Comparison of ENCODE assay signal across 8 mouse cellular contexts in the genomic region with DNA sequence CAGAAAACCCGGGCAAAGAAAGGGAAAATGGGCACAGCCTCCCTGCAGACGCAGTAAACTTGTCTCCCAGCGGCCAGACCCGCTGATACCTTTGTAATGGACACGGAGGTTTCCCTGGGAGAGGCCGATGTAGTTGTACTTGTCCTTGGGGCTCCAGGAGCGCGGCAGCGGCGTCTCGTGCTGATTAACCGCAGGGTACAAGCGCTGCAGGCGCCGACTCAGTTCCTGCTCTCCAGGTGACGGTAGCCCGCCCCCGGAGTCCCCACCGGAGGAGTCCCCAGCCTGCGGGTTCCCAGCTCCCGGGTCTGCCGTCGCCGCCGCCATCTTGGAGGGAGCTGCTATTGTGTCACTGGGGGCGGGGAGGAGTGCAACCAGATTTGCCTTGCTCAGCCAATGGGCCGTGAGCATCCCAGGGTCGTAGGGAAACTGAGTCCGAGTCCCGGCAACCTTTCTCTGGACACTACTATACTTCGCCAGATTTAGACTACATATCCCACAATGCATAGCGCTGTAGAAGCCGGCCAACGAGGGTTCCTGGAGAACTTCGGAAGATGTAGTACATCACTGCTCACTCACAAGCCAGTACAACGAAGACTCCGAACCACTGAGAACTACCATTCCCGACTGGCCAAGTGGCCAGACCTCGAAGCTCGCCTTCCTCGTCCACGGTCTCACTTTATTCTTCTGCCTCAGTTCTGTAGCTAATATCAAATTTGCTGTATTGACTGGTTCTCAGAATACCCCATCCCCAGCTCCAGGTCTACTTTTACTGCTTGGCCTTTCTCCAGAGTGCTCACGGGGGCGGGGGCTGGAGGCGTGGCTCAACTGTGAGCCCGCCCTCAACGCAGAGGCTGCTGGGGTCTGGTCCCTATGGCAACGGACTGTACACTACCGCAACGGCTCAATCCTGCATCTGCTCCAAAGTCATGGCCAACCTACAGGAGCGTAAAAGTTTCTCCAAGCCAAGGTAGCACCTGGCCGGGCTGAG. TPM values are rescaled to one million over a fixed set of nuclear protein-coding genes. Genes with fewer than 3 reads are reported as not detected.
A peak's percentile ranks its signal among the peaks of the same experiment; 100 is the strongest.
DNase-seq lines count a peak whose midpoint lies in the region; ATAC-seq and TF ChIP-seq lines count a peak whose summit lies in the region.

A gene (minus strand): TSS at position 490 of the 988 bp plus-strand sequence.
A gene (plus strand): TSS at position 871 of the 988 bp plus-strand sequence.

- H3K27me3 ChIP-seq in megakaryocyte, embryonic 14.5 days (replicated peaks) = no peaks in the 10 kb centered on the region

- peak; percentile 95 to 97 for DNase-seq in gastrocnemius, adult 8-10 months (ENCODE audit: low spot score in 2 of 2)
- DNase-seq in hindlimb bud, embryonic 11.5 days (ENCODE audit: extremely low spot score, low read depth, low spot score) = peak; percentile 99
- peak; percentile 92 to 99 for DNase-seq in left cerebral cortex, adult 8-10 months (ENCODE audit: low spot score in 2 of 2)
- peak; percentile 99 to 100 for DNase-seq in right cerebral cortex, postnatal 10 days (ENCODE audit: low spot score in 2 of 2)
- DNase-seq in urinary bladder, postnatal 25 days (ENCODE audit: low spot score) = peak; percentile 87

- peaks cover 5% of the 10 kb centered on the region for H3K4me1 ChIP-seq in cortical plate, adult 2 months (ENCODE audit: control insufficient read depth, insufficient read depth, low read length)
- H3K4me1 ChIP-seq in megakaryocyte, embryonic 14.5 days = peaks cover 48% of the 10 kb centered on the region

- peak within 1 kb of the TSS; percentile 96 for H3K4me3 ChIP-seq in cortical plate, adult 2 months (ENCODE audit: insufficient read depth, low read length)
- H3K4me3 ChIP-seq in megakaryocyte, embryonic 14.5 days (replicated peaks) = peak within 1 kb of the TSS; percentile 96

- no peak within 1 kb of the TSS for H3K27ac ChIP-seq in cortical plate, adult 2 months (ENCODE audit: insufficient read depth, low read length)

- ATAC-seq in activated CD4-positive, CD25-positive, alpha-beta regulatory T cell, adult 4 months = peak; percentile 90

- peaks cover 32% of the 10 kb centered on the region for H3K36me3 ChIP-seq in megakaryocyte, embryonic 14.5 days (replicated peaks; ENCODE audit: low read length)

- peak; percentile 62 for TF ChIP-seq POLR2A in cortical plate, adult 2 months (IDR thresholded peaks at IDR 0.05; ENCODE audit: extremely low read depth, insufficient read depth, low read length)

- no peak for TF ChIP-seq CTCF in cortical plate, adult 2 months (IDR thresholded peaks at IDR 0.05; ENCODE audit: extremely low read depth, insufficient read depth, low read length)

- H3K9me3 ChIP-seq in megakaryocyte, embryonic 14.5 days = no peaks in the 10 kb centered on the region

RNA-seq across cellular contexts. Expression of the first gene that starts in this region (rescaled TPM):
- polyA plus RNA-seq in activated CD4-positive, CD25-positive, alpha-beta regulatory T cell, adult 4 months (2017; shearing (Covaris generic)) = 1 to 10 TPM; 6.6 to 7.0 TPM
- polyA plus RNA-seq in cortical plate, adult 2 months (2012; rRNA removed) = 24.6 and 25.7 TPM in 2 replicates
- total RNA-seq in gastrocnemius, adult 8-10 months (2022) = 10 to 100 TPM; 19.3 to 25.2 (median 23.0) TPM
- total RNA-seq in left cerebral cortex, adult 8-10 months (2022) = 10 to 100 TPM; 20.1 to 24.4 (median 22.4) TPM
- polyA plus RNA-seq in megakaryocyte, embryonic 14.5 days (2012; ENCODE audit: insufficient read depth, low replicate concordance) = 10.3 and 11.1 TPM in 2 replicates

RNA-seq across cellular contexts. Expression of the second gene that starts in this region (rescaled TPM):
- not detected for polyA plus RNA-seq in activated CD4-positive, CD25-positive, alpha-beta regulatory T cell, adult 4 months (2017; shearing (Covaris generic))
- polyA plus RNA-seq in cortical plate, adult 2 months (2012; rRNA removed) = 0.11 and 0.31 TPM in 2 replicates
- not detected for total RNA-seq in gastrocnemius, adult 8-10 months (2022)
- total RNA-seq in left cerebral cortex, adult 8-10 months (2022) = under 1 TPM in 1 of 4 experiments, not detected in 3; 0.16 TPM
- not detected in 2 replicates for polyA plus RNA-seq in megakaryocyte, embryonic 14.5 days (2012; ENCODE audit: insufficient read depth, low replicate concordance)
